Mouse (Mus musculus) heart, postnatal 0 days (tissue): ENCODE results near the gene Pitpnm1. TPM values are rescaled to one million over a fixed set of nuclear protein-coding genes. Genes with fewer than 3 reads are reported as not detected.

ENCODE experiments used
- ATAC-seq: fragments of 200-750 bp; cut with Nextera tagmentation; 2 replicates; pipeline ENCODE4 v1.8.0; 2017; ENCODE audit warnings: low read depth, moderate number of reproducible peaks, moderate library complexity; ENCODE audit not compliant: insufficient read depth
- DNase-seq: peaks from one replicate; pipeline ENCODE4 v3.0.0-alpha.2; 2016; ENCODE audit warnings: low spot score
- H3K27ac ChIP-seq: fragments of 300-500 bp; sonication (generic); 2 replicates; pipeline ENCODE4 v1.5.1; 2014; ENCODE audit warnings: low read depth, mild to moderate bottlenecking
- H3K27me3 ChIP-seq: fragments of 300-500 bp; sonication (generic); 2 replicates; pipeline ENCODE4 v1.6.1; 2014; ENCODE audit warnings: low read length, mixed read lengths; ENCODE audit not compliant: control insufficient read depth, insufficient read depth
- H3K36me3 ChIP-seq: fragments of 300-500 bp; sonication (generic); replicated peaks from 2 replicates; pipeline ENCODE4 v1.6.1; 2014; ENCODE audit warnings: low read length, mixed read lengths; ENCODE audit not compliant: control insufficient read depth, insufficient read depth
- H3K4me1 ChIP-seq: fragments of 300-500 bp; sonication (generic); 2 replicates; pipeline ENCODE4 v1.6.1; 2014; ENCODE audit warnings: antibody characterized with exemption; ENCODE audit not compliant: control insufficient read depth, insufficient read depth
- H3K4me2 ChIP-seq: fragments of 300-500 bp; sonication (generic); 2 replicates; pipeline ENCODE4 v1.6.1; 2014; ENCODE audit warnings: low read depth, mild to moderate bottlenecking, low read length, moderate library complexity
- H3K4me3 ChIP-seq: fragments of 300-500 bp; sonication (generic); 2 replicates; pipeline ENCODE4 v1.5.1; 2014; ENCODE audit warnings: low read depth, low read length
- H3K9ac ChIP-seq: fragments of 300-500 bp; sonication (generic); replicated peaks from 2 replicates; pipeline ENCODE4 v1.6.1; 2014; ENCODE audit warnings: low read depth, low read length, mixed read lengths
- H3K9me3 ChIP-seq: fragments of 300-500 bp; sonication (generic); replicated peaks from 2 replicates; pipeline ENCODE4 v1.6.1; 2016; ENCODE audit warnings: low read length; ENCODE audit not compliant: control insufficient read depth
- CTCF ChIP-seq: IDR thresholded peaks from 2 replicates; pipeline ENCODE4 v1.5.1; 2016; ENCODE audit warnings: antibody characterized with exemption, control low read depth, low read depth
- EP300 ChIP-seq: IDR thresholded peaks from 2 replicates; pipeline ENCODE4 v1.6.1; 2016; ENCODE audit warnings: antibody characterized with exemption, low read depth
- whole genome bisulfite sequencing: fragments of 180-500 bp; shearing (Covaris S2); extraction: QIAGEN DNeasy Blood & Tissue Kit; methylation state at CpG from one replicate; pipeline ENCODE4 v1.1.7; 2014; 5-methylcytosine and 5-hydroxymethylcytosine counted together
- polyA plus RNA-seq: library from polyadenylated mRNA; unstranded; fragments of >200 nt; fragmentation: Nextera tagmentation; extraction: Ambion mirVana; gene quantifications from 2 replicates; pipeline ENCODE4 v1.2.1, GENCODE M21; 2015
- total RNA-seq: library from RNA; depleted of rRNA; stranded (reverse); fragments of >200 nt; gene quantifications from 2 replicates; pipeline ENCODE4 v1.2.3, GENCODE M21; 2014; ENCODE audit warnings: low replicate concordance; rRNA removed

Gene Pitpnm1
- total and polyA plus RNA-seq, 2 experiments from 2014 or later, result 21.9 to 47.3 TPM

DNA sequence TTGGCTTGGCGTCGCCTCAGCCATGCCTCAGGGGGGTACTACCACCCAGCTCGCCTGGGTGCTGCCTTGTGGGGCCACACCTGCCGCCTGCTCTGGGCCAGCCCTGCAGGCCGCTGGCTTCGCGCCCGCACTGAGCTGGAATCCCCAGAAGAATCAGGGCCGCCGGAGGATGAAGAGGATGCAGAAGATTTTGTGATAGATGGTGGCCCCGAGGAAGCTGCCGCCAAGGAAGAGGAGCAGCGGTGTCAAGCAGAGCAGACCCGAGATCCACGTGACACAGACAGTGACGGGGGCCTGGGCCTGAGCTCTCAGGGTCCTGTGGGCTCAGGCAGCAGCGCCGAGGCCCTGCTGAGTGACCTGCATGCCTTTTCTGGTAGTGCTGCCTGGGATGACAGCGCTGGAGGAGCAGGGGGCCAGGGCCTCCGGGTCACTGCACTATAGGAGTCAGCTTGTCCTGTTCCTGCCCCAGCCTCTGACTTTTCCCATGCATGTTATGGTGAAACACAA lies 56.3 kb downstream of the Pitpnm1 start:
- no peak overlapping the region for H3K27ac ChIP-seq
- WGBS, result 65% methylated on average over 19 of the region's 20 CpGs
- DNase-seq (no peak), ATAC-seq (no peak)
- peak overlapping the region; percentile 24; the same call in 1 of the 2 replicates for H3K4me3 ChIP-seq
- H3K9ac ChIP-seq, result no peak overlapping the region
- H3K4me1 ChIP-seq, result peaks cover 5% of the 10 kb centered on the region; the same call in 1 of the 2 replicates
- no peaks in the 10 kb centered on the region for H3K27me3 ChIP-seq
- no peaks in the 10 kb centered on the region for H3K9me3 ChIP-seq
- H3K36me3 ChIP-seq, result peaks cover 74% of the 10 kb centered on the region
- TF ChIP-seq EP300 (no peak), CTCF (no peak)
- H3K4me2 ChIP-seq, result peak overlapping the region; percentile 14; the same call in 1 of the 2 replicates

DNA sequence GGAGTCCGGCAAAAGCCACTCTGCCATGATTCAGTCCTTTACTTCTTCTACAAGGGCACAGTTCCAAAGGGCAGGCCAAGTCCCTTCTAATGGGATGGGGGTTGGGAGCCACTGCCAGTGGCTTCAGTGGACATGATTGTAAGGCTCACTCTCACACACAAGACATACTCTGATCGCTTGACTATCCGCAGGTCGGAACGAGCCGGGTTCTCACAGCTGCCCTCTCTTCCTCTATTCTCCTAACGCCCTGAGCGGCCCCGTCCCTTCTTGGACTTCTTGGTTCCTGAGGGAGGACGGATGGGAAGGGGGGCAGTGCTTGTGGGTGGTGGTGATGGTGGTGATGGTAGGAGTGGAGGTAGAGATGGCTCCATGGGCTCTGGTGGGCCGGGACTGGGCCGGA lies 57.0 kb downstream of the Pitpnm1 start:
- peaks cover 76% of the 10 kb centered on the region for H3K36me3 ChIP-seq
- no peaks in the 10 kb centered on the region for H3K9me3 ChIP-seq
- DNase-seq (no peak), ATAC-seq (no peak)
- H3K27me3 ChIP-seq, result no peaks in the 10 kb centered on the region
- no peak overlapping the region for H3K4me2 ChIP-seq
- no peak for TF ChIP-seq EP300
- TF ChIP-seq CTCF, result no peak
- no peak overlapping the region for H3K4me3 ChIP-seq
- peaks cover 5% of the 10 kb centered on the region; the same call in 1 of the 2 replicates for H3K4me1 ChIP-seq
- 83% methylated on average over 12 of the region's 12 CpGs for WGBS
- H3K27ac ChIP-seq, result no peak overlapping the region
- H3K9ac ChIP-seq, result no peak overlapping the region

DNA sequence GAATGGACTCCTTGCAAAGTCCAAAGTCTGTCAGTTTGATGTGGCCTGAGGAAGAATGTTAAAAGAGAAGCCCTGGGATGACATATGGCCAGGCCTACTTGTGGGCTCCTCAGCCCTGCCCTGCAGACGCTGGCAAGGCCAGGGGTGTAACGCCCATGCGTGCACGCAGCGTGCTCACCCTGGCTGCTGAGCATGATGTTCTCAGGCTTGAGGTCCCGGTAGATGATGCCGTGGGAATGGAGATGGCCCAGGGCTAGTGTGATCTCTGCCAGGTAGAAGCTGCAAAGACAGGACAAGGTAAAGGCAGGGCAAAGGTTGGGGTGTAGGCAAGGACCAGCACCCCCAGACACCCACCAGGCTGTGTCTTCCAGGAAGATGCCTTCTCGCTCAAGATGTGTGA lies 59.3 kb downstream of the Pitpnm1 start:
- Histone ChIP-seq H3K9ac (no peak overlapping the region), H3K4me2 (no peak overlapping the region), H3K4me3 (no peak overlapping the region), H3K27me3 (no peaks in the 10 kb centered on the region), H3K36me3 (peaks cover 56% of the 10 kb centered on the region), H3K9me3 (no peaks in the 10 kb centered on the region), H3K27ac (no peak overlapping the region), H3K4me1 (peaks cover 4% of the 10 kb centered on the region)
- WGBS, result 94% methylated on average over 8 of the region's 8 CpGs
- DNase-seq (no peak), ATAC-seq (no peak)
- TF ChIP-seq EP300, result no peak
- TF ChIP-seq CTCF, result no peak

DNA sequence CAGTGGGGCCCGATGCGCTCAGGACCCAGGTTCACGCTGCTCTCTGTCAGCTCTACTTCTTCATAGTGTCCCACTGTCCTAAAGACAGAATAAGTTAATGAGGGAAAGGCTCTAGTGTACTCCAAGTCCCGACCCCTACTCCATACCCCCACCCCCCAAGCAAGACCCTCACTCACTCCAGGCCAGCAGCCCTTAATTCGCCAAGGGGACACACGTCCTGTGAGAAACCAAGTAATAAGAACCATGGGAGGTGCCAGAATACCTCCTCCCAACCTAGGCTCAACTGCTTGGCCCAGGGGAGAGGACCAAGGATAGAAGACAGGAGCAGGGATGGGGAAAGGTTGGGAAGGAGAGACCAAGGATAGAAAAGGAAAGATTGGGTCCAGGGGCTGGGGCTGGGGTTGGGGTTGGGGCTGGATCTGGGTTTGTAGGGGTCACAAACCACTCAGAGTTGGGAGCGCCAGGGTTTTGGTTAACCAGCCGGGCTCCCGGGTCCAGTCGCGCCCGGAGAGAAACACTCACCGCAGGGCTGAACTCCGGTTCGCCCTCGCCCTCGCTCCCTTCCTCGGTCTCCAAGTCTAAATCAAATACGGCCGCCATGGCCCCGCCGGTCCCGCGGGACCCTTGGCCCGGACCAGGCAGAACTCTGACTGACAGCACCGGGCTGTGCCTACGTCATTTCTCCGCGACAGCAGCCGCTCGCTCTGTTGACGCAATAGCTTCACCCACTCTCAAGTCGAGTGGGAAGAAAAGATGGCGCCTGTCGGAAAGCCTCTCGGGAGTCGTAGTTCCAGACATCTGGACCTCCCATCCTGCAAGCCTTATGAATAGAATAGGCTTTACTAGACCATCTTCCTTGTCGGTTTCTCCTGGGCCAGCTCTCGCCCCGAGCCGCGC lies 63.1 kb downstream of the Pitpnm1 start, which contains the start of gene Rps6kb2:
Gene Rps6kb2, minus strand, starts transcription at position 709 of the 897 bp plus-strand sequence.
- Histone ChIP-seq H3K9me3 (no peaks in the 10 kb centered on the region), H3K9ac (peak within 1 kb of the TSS; percentile 81), H3K27ac (peak within 1 kb of the TSS; percentile 46), H3K4me2 (peak within 1 kb of the TSS; percentile 81), H3K4me1 (peaks cover 7% of the 10 kb centered on the region), H3K4me3 (peak within 1 kb of the TSS; percentile 80), H3K36me3 (peaks cover 44% of the 10 kb centered on the region), H3K27me3 (no peaks in the 10 kb centered on the region)
- peak; percentile 64; the same call in 1 of the 2 replicates for TF ChIP-seq EP300
- TF ChIP-seq CTCF, result no peak; the same call in 1 of the 2 replicates
- ATAC-seq (peak; percentile 79), DNase-seq (peak; percentile 97)
- 6% methylated on average over 42 of the region's 42 CpGs for WGBS

DNA sequence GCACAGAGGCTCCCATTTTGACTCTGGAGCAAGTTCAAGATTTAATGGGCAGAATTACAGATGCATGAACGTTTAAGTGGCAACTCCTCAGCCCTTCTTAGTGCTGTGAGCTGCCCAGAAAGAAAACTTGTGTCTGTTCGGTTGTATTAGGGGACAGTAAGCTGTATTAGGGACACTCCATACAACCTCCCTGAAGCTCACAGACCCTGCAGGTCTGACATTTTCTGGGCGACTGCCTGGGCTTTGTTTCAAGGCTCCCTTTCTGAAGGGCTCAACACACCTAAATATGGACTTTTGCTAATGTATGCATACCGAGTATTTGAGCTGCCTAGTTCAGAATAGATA lies 63.7 kb downstream of the Pitpnm1 start:
- TF ChIP-seq CTCF (no peak), EP300 (peak; percentile 13; the same call in 1 of the 2 replicates)
- H3K27ac ChIP-seq, result peak overlapping the region; percentile 44; the same call in 1 of the 2 replicates
- peak overlapping the region; percentile 80 for H3K4me3 ChIP-seq
- H3K9me3 ChIP-seq, result no peaks in the 10 kb centered on the region
- H3K27me3 ChIP-seq, result no peaks in the 10 kb centered on the region
- peaks cover 7% of the 10 kb centered on the region for H3K4me1 ChIP-seq
- H3K9ac ChIP-seq, result peak overlapping the region; percentile 81; the same call in 1 of the 2 replicates
- WGBS, result 35% methylated on average over 4 of the region's 4 CpGs
- peak overlapping the region; percentile 81 for H3K4me2 ChIP-seq
- no peak for DNase-seq
- peaks cover 38% of the 10 kb centered on the region for H3K36me3 ChIP-seq
- ATAC-seq, result no peak

Other genes with a start within 250 kb of the Pitpnm1 start
Only the 30 nearest of the 34 such genes appear.
- gene Aldh3b1, start 170.2 kb upstream of the Pitpnm1 start, total RNA-seq, result 1.9 and 2.1 TPM in 2 replicates
- gene Aldh3b1, start 170.2 kb upstream of the Pitpnm1 start, polyA plus RNA-seq, result 3.1 and 3.2 TPM in 2 replicates
- 11.9 and 29.6 TPM in 2 replicates for gene Unc93b1, start 164.8 kb upstream of the Pitpnm1 start, total RNA-seq
- 15.5 and 18.1 TPM in 2 replicates for gene Unc93b1, start 164.8 kb upstream of the Pitpnm1 start, polyA plus RNA-seq
- not detected in 2 replicates for gene Aldh3b3, start 141.4 kb upstream of the Pitpnm1 start, total RNA-seq
- gene Aldh3b3, start 141.4 kb upstream of the Pitpnm1 start, polyA plus RNA-seq, result 0.22 and 0.29 TPM in 2 replicates
- 3.9 TPM in 1 of 2 replicates, not detected in the other for gene Aldh3b2, start 127.7 kb upstream of the Pitpnm1 start, total RNA-seq
- 0.18 TPM in 2 replicates for gene Aldh3b2, start 127.7 kb upstream of the Pitpnm1 start, polyA plus RNA-seq
- gene Acy3, start 113.4 kb upstream of the Pitpnm1 start, total RNA-seq, result 32.3 and 74.8 TPM in 2 replicates
- 21.5 and 22.6 TPM in 2 replicates for gene Acy3, start 113.4 kb upstream of the Pitpnm1 start, polyA plus RNA-seq
- gene Tbx10, start 107.2 kb upstream of the Pitpnm1 start, total RNA-seq, result not detected in 2 replicates
- not detected in 2 replicates for gene Tbx10, start 107.2 kb upstream of the Pitpnm1 start, polyA plus RNA-seq
- 110 and 175 TPM in 2 replicates for gene Nudt8, start 99.4 kb upstream of the Pitpnm1 start, total RNA-seq
- gene Nudt8, start 99.4 kb upstream of the Pitpnm1 start, polyA plus RNA-seq, result 131 and 138 TPM in 2 replicates
- gene Gm49405, start 99.4 kb upstream of the Pitpnm1 start, total RNA-seq, result 4.0 and 7.0 TPM in 2 replicates
- 3.6 and 4.0 TPM in 2 replicates for gene Gm49405, start 99.4 kb upstream of the Pitpnm1 start, polyA plus RNA-seq
- gene Doc2g, start 96.7 kb upstream of the Pitpnm1 start, total RNA-seq, result 158 and 202 TPM in 2 replicates
- 114 and 116 TPM in 2 replicates for gene Doc2g, start 96.7 kb upstream of the Pitpnm1 start, polyA plus RNA-seq
- gene Ndufv1, start 87.2 kb upstream of the Pitpnm1 start, total RNA-seq, result 910 and 941 TPM in 2 replicates
- gene Ndufv1, start 87.2 kb upstream of the Pitpnm1 start, polyA plus RNA-seq, result 1,083 and 1,090 TPM in 2 replicates
- 266 and 311 TPM in 2 replicates for gene Gstp1, start 62.0 kb upstream of the Pitpnm1 start, total RNA-seq
- gene Gstp1, start 62.0 kb upstream of the Pitpnm1 start, polyA plus RNA-seq, result 440 and 449 TPM in 2 replicates
- gene Gstp2, start 54.0 kb upstream of the Pitpnm1 start, total RNA-seq, result 4.5 and 9.7 TPM in 2 replicates
- 17.0 and 22.7 TPM in 2 replicates for gene Gstp2, start 54.0 kb upstream of the Pitpnm1 start, polyA plus RNA-seq
- not detected in 2 replicates for gene Gstp3, start 40.4 kb upstream of the Pitpnm1 start, total RNA-seq
- gene Gstp3, start 40.4 kb upstream of the Pitpnm1 start, polyA plus RNA-seq, result not detected in 2 replicates
- gene Cabp2, start 18.4 kb upstream of the Pitpnm1 start, total RNA-seq, result not detected in 2 replicates
- gene Cabp2, start 18.4 kb upstream of the Pitpnm1 start, polyA plus RNA-seq, result not detected in 2 replicates
- gene Cdk2ap2, start 2.8 kb upstream of the Pitpnm1 start, total RNA-seq, result 63.2 and 67.3 TPM in 2 replicates
- 46.8 and 59.6 TPM in 2 replicates for gene Cdk2ap2, start 2.8 kb upstream of the Pitpnm1 start, polyA plus RNA-seq
- gene Aip, start 25.9 kb downstream of the Pitpnm1 start, total RNA-seq, result 21.4 and 23.8 TPM in 2 replicates
- gene Aip, start 25.9 kb downstream of the Pitpnm1 start, polyA plus RNA-seq, result 61.7 and 66.2 TPM in 2 replicates
- not detected in 2 replicates for gene Gpr152, start 39.8 kb downstream of the Pitpnm1 start, total RNA-seq
- gene Gpr152, start 39.8 kb downstream of the Pitpnm1 start, polyA plus RNA-seq, result 0.03 TPM in 2 replicates
- gene Cabp4, start 44.0 kb downstream of the Pitpnm1 start, total RNA-seq, result not detected in 2 replicates
- 0.07 and 0.11 TPM in 2 replicates for gene Cabp4, start 44.0 kb downstream of the Pitpnm1 start, polyA plus RNA-seq
- gene Coro1b, start 48.6 kb downstream of the Pitpnm1 start, total RNA-seq, result 120 and 144 TPM in 2 replicates
- gene Coro1b, start 48.6 kb downstream of the Pitpnm1 start, polyA plus RNA-seq, result 97.2 and 102 TPM in 2 replicates
- gene Ptprcap, start 53.6 kb downstream of the Pitpnm1 start, total RNA-seq, result 13.5 TPM in 1 of 2 replicates, not detected in the other
- 0.46 and 1.1 TPM in 2 replicates for gene Ptprcap, start 53.6 kb downstream of the Pitpnm1 start, polyA plus RNA-seq
- gene Rps6kb2, start 63.4 kb downstream of the Pitpnm1 start, total RNA-seq, result 34.2 and 62.0 TPM in 2 replicates
- 32.9 and 35.2 TPM in 2 replicates for gene Rps6kb2, start 63.4 kb downstream of the Pitpnm1 start, polyA plus RNA-seq
- gene Carns1, start 75.5 kb downstream of the Pitpnm1 start, total RNA-seq, result 40.3 and 119 TPM in 2 replicates
- gene Carns1, start 75.5 kb downstream of the Pitpnm1 start, polyA plus RNA-seq, result 20.6 and 23.8 TPM in 2 replicates
- 5.2 TPM in 1 of 2 replicates, not detected in the other for gene Tbc1d10c, start 91.3 kb downstream of the Pitpnm1 start, total RNA-seq
- 2.7 and 4.4 TPM in 2 replicates for gene Tbc1d10c, start 91.3 kb downstream of the Pitpnm1 start, polyA plus RNA-seq
- gene Ppp1ca, start 92.1 kb downstream of the Pitpnm1 start, total RNA-seq, result 808 and 961 TPM in 2 replicates
- gene Ppp1ca, start 92.1 kb downstream of the Pitpnm1 start, polyA plus RNA-seq, result 738 and 763 TPM in 2 replicates
- 9.5 and 12.3 TPM in 2 replicates for gene Rad9a, start 101.7 kb downstream of the Pitpnm1 start, total RNA-seq
- gene Rad9a, start 101.7 kb downstream of the Pitpnm1 start, polyA plus RNA-seq, result 9.5 and 9.7 TPM in 2 replicates
- gene Clcf1, start 114.2 kb downstream of the Pitpnm1 start, total RNA-seq, result 3.4 and 14.7 TPM in 2 replicates
- gene Clcf1, start 114.2 kb downstream of the Pitpnm1 start, polyA plus RNA-seq, result 0.67 and 0.91 TPM in 2 replicates
- not detected in 2 replicates for gene AC109138.7, start 114.4 kb downstream of the Pitpnm1 start, total RNA-seq
- gene AC109138.7, start 114.4 kb downstream of the Pitpnm1 start, polyA plus RNA-seq, result not detected in 2 replicates
- 18.6 and 30.8 TPM in 2 replicates for gene Pold4, start 131.9 kb downstream of the Pitpnm1 start, total RNA-seq
- 23.0 and 27.9 TPM in 2 replicates for gene Pold4, start 131.9 kb downstream of the Pitpnm1 start, polyA plus RNA-seq
- 11.5 and 11.6 TPM in 2 replicates for gene Ssh3, start 169.2 kb downstream of the Pitpnm1 start, total RNA-seq
- gene Ssh3, start 169.2 kb downstream of the Pitpnm1 start, polyA plus RNA-seq, result 6.2 and 6.4 TPM in 2 replicates
- gene Ankrd13d, start 183.1 kb downstream of the Pitpnm1 start, total RNA-seq, result 2.1 and 2.3 TPM in 2 replicates
- gene Ankrd13d, start 183.1 kb downstream of the Pitpnm1 start, polyA plus RNA-seq, result 0.40 and 0.41 TPM in 2 replicates